ENCODE assay signal across 24 mouse cellular contexts in genomic region chr11:114465486-114465885, GRCm38 (mm10).
DNase-seq lines count a peak whose midpoint lies in the region; ATAC-seq and TF ChIP-seq lines count a peak whose summit lies in the region.
"Had no signal": no experiment of that assay in that cellular context is flagged by ENCODE, and none has a peak within 500 bp of the region (broad histone marks: within the 10 kb centered on the region; RNA-seq: fewer than 3 reads in every experiment).

No protein-coding gene starts in this region.

- H3K9ac ChIP-seq in hindbrain, embryonic 16.5 days (ENCODE audit: low read depth, low read length): no peak overlapping the region
- H3K9ac ChIP-seq in embryonic facial prominence, embryonic 13.5 days: no peak overlapping the region
- H3K9ac ChIP-seq in hindbrain, embryonic 13.5 days: no peak overlapping the region
- H3K9ac ChIP-seq in midbrain, postnatal 0 days (replicated peaks; ENCODE audit: low read length, poor library complexity, severe bottlenecking): no peak overlapping the region
- H3K9ac ChIP-seq: limb, embryonic 13.5 days; liver, embryonic 12.5 days had no signal

- ATAC-seq in hindbrain, embryonic 16.5 days: no peak
- ATAC-seq in embryonic facial prominence, embryonic 13.5 days (ENCODE audit: insufficient number of reproducible peaks, insufficient read depth, low FRiP score, low TSS enrichment, low read depth): no peak
- no peak; the same call in 1 of the 2 replicates for ATAC-seq in hindbrain, embryonic 13.5 days (ENCODE audit: low FRiP score)
- ATAC-seq in midbrain, postnatal 0 days (ENCODE audit: low FRiP score): no peak
- ATAC-seq: intestine, embryonic 16.5 days; liver, embryonic 12.5 days; Patski had no signal

- H3K4me2 ChIP-seq in hindbrain, embryonic 16.5 days (ENCODE audit: low read length): no peak overlapping the region
- H3K4me2 ChIP-seq in embryonic facial prominence, embryonic 13.5 days: no peak overlapping the region
- H3K4me2 ChIP-seq in hindbrain, embryonic 13.5 days: no peak overlapping the region
- no peak overlapping the region for H3K4me2 ChIP-seq in midbrain, postnatal 0 days (ENCODE audit: low read depth, low read length, poor library complexity, severe bottlenecking)
- H3K4me2 ChIP-seq: heart, embryonic 11.5 days; limb, embryonic 13.5 days; liver, embryonic 12.5 days had no signal

- H3K4me1 ChIP-seq in hindbrain, embryonic 10.5 days (replicated peaks): peaks cover 35% of the 10 kb centered on the region
- H3K4me1 ChIP-seq in hindbrain, embryonic 16.5 days (ENCODE audit: control insufficient read depth, insufficient read depth, low read depth, low read length): peaks cover 25% of the 10 kb centered on the region
- H3K4me1 ChIP-seq in embryonic facial prominence, embryonic 13.5 days: peaks cover 53% of the 10 kb centered on the region
- peaks cover 52% of the 10 kb centered on the region for H3K4me1 ChIP-seq in hindbrain, embryonic 13.5 days (replicated peaks)
- no peaks in the 10 kb centered on the region for H3K4me1 ChIP-seq in midbrain, postnatal 0 days (ENCODE audit: insufficient read depth, low read length)

- WGBS in hindbrain, embryonic 10.5 days: 82% methylated on average over 5 of the region's 5 CpGs
- 40% methylated on average over 5 of the region's 5 CpGs for WGBS in hindbrain, embryonic 16.5 days
- 48% methylated on average over 5 of the region's 5 CpGs for WGBS in embryonic facial prominence, embryonic 13.5 days
- 34% methylated on average over 5 of the region's 5 CpGs for WGBS in hindbrain, embryonic 13.5 days
- 26% methylated on average over 5 of the region's 5 CpGs for WGBS in midbrain, postnatal 0 days

- H3K27me3 ChIP-seq in hindbrain, embryonic 10.5 days (ENCODE audit: insufficient read depth, poor library complexity, severe bottlenecking): peaks cover 54% of the 10 kb centered on the region
- H3K27me3 ChIP-seq in hindbrain, embryonic 16.5 days (replicated peaks; ENCODE audit: control insufficient read depth, insufficient read depth, low read length): no peaks in the 10 kb centered on the region
- H3K27me3 ChIP-seq in embryonic facial prominence, embryonic 13.5 days: no peaks in the 10 kb centered on the region
- H3K27me3 ChIP-seq in hindbrain, embryonic 13.5 days: peaks cover 20% of the 10 kb centered on the region; the same call in 1 of the 2 replicates
- no peaks in the 10 kb centered on the region; the same call in 1 of the 2 replicates for H3K27me3 ChIP-seq in midbrain, postnatal 0 days (ENCODE audit: insufficient read depth, low read length)
- H3K27me3 ChIP-seq: Patski had no signal

- H3K9me3 ChIP-seq in hindbrain, embryonic 10.5 days: no peaks in the 10 kb centered on the region
- no peaks in the 10 kb centered on the region for H3K9me3 ChIP-seq in hindbrain, embryonic 16.5 days (ENCODE audit: control insufficient read depth, low read length)
- no peaks in the 10 kb centered on the region for H3K9me3 ChIP-seq in embryonic facial prominence, embryonic 13.5 days
- no peaks in the 10 kb centered on the region for H3K9me3 ChIP-seq in hindbrain, embryonic 13.5 days
- no peaks in the 10 kb centered on the region for H3K9me3 ChIP-seq in midbrain, postnatal 0 days (ENCODE audit: low read length)
- H3K9me3 ChIP-seq: limb, embryonic 13.5 days; liver, embryonic 12.5 days had no signal

- no peak overlapping the region for H3K4me3 ChIP-seq in hindbrain, embryonic 10.5 days
- no peak overlapping the region for H3K4me3 ChIP-seq in hindbrain, embryonic 16.5 days (ENCODE audit: low read length)
- no peak overlapping the region for H3K4me3 ChIP-seq in embryonic facial prominence, embryonic 13.5 days
- H3K4me3 ChIP-seq in hindbrain, embryonic 13.5 days: no peak overlapping the region
- no peak overlapping the region for H3K4me3 ChIP-seq in midbrain, postnatal 0 days (ENCODE audit: low read depth, low read length)
- H3K4me3 ChIP-seq: layer of hippocampus, adult 2 months; limb, embryonic 13.5 days; liver, embryonic 12.5 days had no signal

- no peaks in the 10 kb centered on the region for H3K36me3 ChIP-seq in hindbrain, embryonic 10.5 days
- no peaks in the 10 kb centered on the region for H3K36me3 ChIP-seq in hindbrain, embryonic 16.5 days (ENCODE audit: control insufficient read depth, insufficient read depth, low read length)
- no peaks in the 10 kb centered on the region for H3K36me3 ChIP-seq in embryonic facial prominence, embryonic 13.5 days
- no peaks in the 10 kb centered on the region for H3K36me3 ChIP-seq in hindbrain, embryonic 13.5 days
- no peaks in the 10 kb centered on the region for H3K36me3 ChIP-seq in midbrain, postnatal 0 days (ENCODE audit: insufficient read depth, low read length)
- H3K36me3 ChIP-seq: G1E; limb, embryonic 13.5 days; liver, embryonic 12.5 days had no signal

- peak overlapping the region; percentile 3; the same call in 1 of the 2 replicates for H3K27ac ChIP-seq in hindbrain, embryonic 10.5 days
- H3K27ac ChIP-seq in hindbrain, embryonic 16.5 days (ENCODE audit: low read depth, low read length): no peak overlapping the region
- H3K27ac ChIP-seq in embryonic facial prominence, embryonic 13.5 days: 0 out of 2 replicates have a peak overlapping the region, but pooled peaks have one; percentile 58
- peak overlapping the region; percentile 80 for H3K27ac ChIP-seq in hindbrain, embryonic 13.5 days
- 0 out of 2 replicates have a peak overlapping the region, but pooled peaks have one; percentile 38 for H3K27ac ChIP-seq in midbrain, postnatal 0 days (ENCODE audit: low read depth, low read length)
- H3K27ac ChIP-seq: layer of hippocampus, adult 2 months; liver, embryonic 12.5 days had no signal

- no peak for TF ChIP-seq CTCF in midbrain, postnatal 0 days (IDR thresholded peaks at IDR 0.05)

- no peak for DNase-seq in hindbrain, embryonic 10.5 days (ENCODE audit: low spot score)
- DNase-seq in midbrain, postnatal 0 days (ENCODE audit: low spot score): peak; percentile 48
- DNase-seq in heart, adult 8-10 months (ENCODE audit: low spot score): no peak
- no peak for DNase-seq in ovary, postnatal 14 days (ENCODE audit: low spot score)
- DNase-seq: B cell, adult 2 months; cerebellum, adult 18-20 months; cerebellum, postnatal 14 days; gastrocnemius, postnatal 10 days; kidney, adult 9 months; kidney, postnatal 14 days; layer of hippocampus, postnatal 36 days; lung, adult 18-20 months; thymus, adult 18-20 months; thymus, postnatal 36 days had no signal
